25 mouse cellular contexts compared by ENCODE assay signal in the genomic region with DNA sequence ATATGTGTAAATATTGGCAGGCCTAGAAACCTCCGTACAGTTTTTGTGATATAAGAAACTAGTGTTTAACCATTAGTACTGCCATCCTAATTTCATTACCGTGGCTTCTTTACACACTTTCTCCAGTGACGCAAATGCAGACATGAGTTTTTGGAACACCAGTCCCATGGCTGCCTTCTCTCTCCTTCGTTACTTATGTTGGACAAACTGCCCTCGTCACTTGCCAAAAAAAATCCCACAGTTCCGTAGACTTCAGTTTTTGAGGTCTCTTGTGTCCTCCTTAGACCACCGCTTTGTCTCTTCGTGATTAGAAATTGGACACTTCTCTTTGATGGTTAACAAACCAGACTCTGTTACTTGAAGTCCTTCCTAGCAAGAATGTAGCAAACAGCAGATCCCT.
"Had no signal": no experiment of that assay in that cellular context is flagged by ENCODE, and none has a peak within 500 bp of the region (broad histone marks: within the 10 kb centered on the region; RNA-seq: fewer than 3 reads in every experiment).

No protein-coding gene starts in this region.

- H3K4me2 ChIP-seq: heart, embryonic 11.5 days; hindbrain, embryonic 12.5 days; hindbrain, embryonic 14.5 days; intestine, embryonic 15.5 days; limb, embryonic 12.5 days; limb, embryonic 15.5 days; liver, embryonic 12.5 days had no signal

- H3K36me3 ChIP-seq: intestine, embryonic 15.5 days had no signal

- ATAC-seq: hindbrain, embryonic 16.5 days; inflammation-experienced regulatory T-cells, adult 6 months; intestine, embryonic 15.5 days; intestine, postnatal 0 days; liver, embryonic 12.5 days had no signal

- H3K9me3 ChIP-seq: hindbrain, embryonic 10.5 days; hindbrain, embryonic 12.5 days; intestine, embryonic 15.5 days; limb, embryonic 12.5 days; limb, embryonic 15.5 days; liver, embryonic 12.5 days had no signal

- H3K27ac ChIP-seq: gastrocnemius, adult 2 months; heart, adult 2 months; hindbrain, embryonic 10.5 days; hindbrain, embryonic 12.5 days; hindbrain, embryonic 14.5 days; intestine, embryonic 15.5 days; layer of hippocampus, adult 2 months; left cerebral cortex, adult 2 months; limb, embryonic 12.5 days; limb, embryonic 15.5 days; liver, embryonic 12.5 days; liver, embryonic 14.5 days had no signal

- H3K4me3 ChIP-seq: gastrocnemius, adult 2 months; heart, adult 2 months; hindbrain, embryonic 10.5 days; hindbrain, embryonic 12.5 days; intestine, embryonic 15.5 days; layer of hippocampus, adult 2 months; left cerebral cortex, adult 2 months; limb, embryonic 12.5 days; limb, embryonic 15.5 days; liver, embryonic 12.5 days had no signal

- DNase-seq: gastrocnemius, adult 2 months; gastrocnemius, postnatal 10 days; gastrocnemius, postnatal 25 days; heart, adult 2 months; heart, postnatal 10 days; heart, postnatal 4 days; kidney, adult 18-20 months; kidney, adult 8-10 months; kidney, postnatal 10 days; kidney, postnatal 25 days; kidney, postnatal 4 days had no signal

- H3K4me1 ChIP-seq: hindbrain, embryonic 10.5 days; hindbrain, embryonic 12.5 days; intestine, embryonic 15.5 days had no signal

- H3K9ac ChIP-seq: hindbrain, embryonic 12.5 days; hindbrain, embryonic 14.5 days; intestine, embryonic 15.5 days; limb, embryonic 12.5 days; limb, embryonic 15.5 days; liver, embryonic 12.5 days; liver, embryonic 14.5 days had no signal

- H3K27me3 ChIP-seq: hindbrain, embryonic 12.5 days; intestine, embryonic 15.5 days; limb, embryonic 12.5 days; limb, embryonic 15.5 days; liver, embryonic 12.5 days had no signal
